Mouse (Mus musculus) thymus, adult 2 months (tissue): ENCODE results near the gene Tfpi2. TPM values are rescaled to one million over a fixed set of nuclear protein-coding genes. Genes with fewer than 3 reads are reported as not detected.

Experiments
- DNase-seq: peaks from one replicate; pipeline ENCODE4 v3.0.0; 2021
- H3K27ac ChIP-seq: fragments of 200-500 bp; 2 replicates; pipeline ENCODE4 v1.5.1; 2012; ENCODE audit warnings: low read length, control low read depth; ENCODE audit not compliant: control insufficient read depth, insufficient read depth
- H3K27me3 ChIP-seq: fragments of 200-500 bp; 2 replicates; pipeline ENCODE4 v1.6.1; 2012; ENCODE audit warnings: mild to moderate bottlenecking, low read length, moderate library complexity, mixed read lengths; ENCODE audit not compliant: control insufficient read depth, insufficient read depth
- H3K36me3 ChIP-seq: fragments of 200-500 bp; 2 replicates; pipeline ENCODE4 v1.6.1; 2012; ENCODE audit warnings: mild to moderate bottlenecking, low read length, moderate library complexity; ENCODE audit not compliant: control insufficient read depth, insufficient read depth
- H3K4me1 ChIP-seq: fragments of 200-500 bp; replicated peaks from 2 replicates; pipeline ENCODE4 v1.6.1; 2012; ENCODE audit warnings: low read length; ENCODE audit not compliant: control insufficient read depth, insufficient read depth
- H3K4me3 ChIP-seq: fragments of 200-500 bp; 2 replicates; pipeline ENCODE4 v1.5.1; 2012; ENCODE audit warnings: mild to moderate bottlenecking, low read length, control low read depth, moderate library complexity; ENCODE audit not compliant: control insufficient read depth, insufficient read depth
- CTCF ChIP-seq: fragments of 200-500 bp; IDR thresholded peaks from 2 replicates; pipeline ENCODE4 v1.5.1; 2012; ENCODE audit warnings: mild to moderate bottlenecking, control low read depth, low read length, moderate library complexity, borderline replicate concordance; ENCODE audit not compliant: control insufficient read depth, poor library complexity, insufficient read depth; ENCODE audit errors: extremely low read depth
- POLR2A ChIP-seq: fragments of 200-500 bp; IDR thresholded peaks from 2 replicates; pipeline ENCODE4 v1.6.1; 2012; ENCODE audit warnings: mild to moderate bottlenecking, low read length, control low read depth, moderate library complexity; ENCODE audit not compliant: control insufficient read depth, poor library complexity, insufficient read depth; ENCODE audit errors: extremely low read depth
- WGBS: fragments of 180-500 bp; shearing (Covaris S2); methylation state at CpG from one replicate; pipeline ENCODE4 v1.1.7; 2018; 5-methylcytosine and 5-hydroxymethylcytosine counted together
- polyA plus RNA-seq: library from polyadenylated mRNA; depleted of rRNA; stranded (reverse); fragments of >200 nt; gene quantifications from 2 replicates; pipeline ENCODE4 v1.2.3, GENCODE M21; 2012; rRNA removed

Gene Tfpi2
- 0.51 and 0.96 TPM in 2 replicates for polyA plus RNA-seq

DNA sequence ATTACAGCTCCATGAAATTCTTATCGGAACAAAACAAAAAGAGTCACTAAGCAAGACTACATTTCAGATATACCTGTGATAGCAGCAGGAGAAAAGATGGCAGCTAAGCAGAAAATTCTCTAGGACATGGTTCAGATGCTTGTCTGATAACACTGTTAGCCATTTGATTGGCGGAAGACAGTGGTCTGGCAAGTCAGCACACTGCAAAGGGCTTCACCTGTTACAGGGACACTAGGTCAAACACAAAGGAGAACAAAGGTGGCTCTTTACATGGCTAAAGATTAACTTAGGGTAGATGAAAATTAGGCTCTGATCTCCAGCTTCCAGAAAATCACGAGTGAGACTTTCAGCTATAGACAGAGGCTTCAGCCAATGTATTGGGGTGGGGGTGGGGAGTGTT, at the start of gene Tfpi2:
Gene Tfpi2 (minus strand): TSS at position 170 of the 400 bp plus-strand sequence.
- no peak for DNase-seq
- Histone ChIP-seq H3K27ac (no peak within 1 kb of the TSS), H3K4me3 (no peak within 1 kb of the TSS), H3K36me3 (no peaks in the 10 kb centered on the region), H3K27me3 (no peaks in the 10 kb centered on the region), H3K4me1 (no peaks in the 10 kb centered on the region)
- 93% methylated on average over 3 of the region's 3 CpGs for WGBS
- TF ChIP-seq POLR2A (no peak), CTCF (no peak)

DNA sequence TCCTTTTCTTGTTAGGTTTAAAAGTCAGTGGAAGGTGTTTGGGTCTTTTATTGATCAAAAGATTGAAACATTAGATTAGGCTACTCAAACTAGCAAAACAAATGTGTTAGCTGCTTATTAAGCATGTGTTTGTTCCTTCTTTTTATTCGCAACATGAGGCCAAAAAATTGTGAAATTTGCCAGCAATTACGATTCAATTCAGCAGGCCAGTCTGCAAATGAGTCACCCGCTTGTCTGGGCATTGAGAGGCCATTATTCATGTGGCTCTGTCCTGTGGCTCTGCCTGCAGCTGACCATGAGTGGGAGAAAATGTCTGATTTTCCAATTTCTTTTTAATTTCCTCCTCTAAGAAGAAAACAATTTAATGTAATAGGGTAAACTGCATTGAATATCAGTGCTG, 42.2 kb upstream of the Tfpi2 start:
- Histone ChIP-seq H3K27ac (no peak overlapping the region), H3K4me1 (no peaks in the 10 kb centered on the region), H3K4me3 (no peak overlapping the region), H3K36me3 (no peaks in the 10 kb centered on the region), H3K27me3 (no peaks in the 10 kb centered on the region)
- TF ChIP-seq CTCF (no peak), POLR2A (no peak)
- DNase-seq: no peak
- WGBS: 94% methylated on average over 3 of the region's 3 CpGs

DNA sequence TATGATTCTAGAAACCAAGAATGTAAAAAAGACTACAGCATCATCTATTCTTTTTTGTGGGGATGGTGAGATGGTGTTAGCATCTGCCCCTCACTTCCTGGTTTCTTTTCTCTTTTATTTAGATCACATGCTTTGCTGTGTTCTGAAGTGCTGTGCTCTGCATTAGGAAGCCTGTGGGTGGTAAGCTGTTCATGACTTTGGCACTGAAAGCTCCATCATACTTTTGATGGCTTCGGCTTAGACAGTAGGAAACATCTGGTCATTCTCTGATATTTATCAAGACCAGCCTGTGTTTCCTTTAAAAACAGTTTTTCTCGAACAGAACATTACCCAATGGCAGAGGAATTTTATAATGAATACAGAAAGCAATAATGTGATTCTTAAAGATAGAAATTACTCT, 37.6 kb upstream of the Tfpi2 start:
- TF ChIP-seq CTCF (no peak), POLR2A (no peak)
- no peaks in the 10 kb centered on the region for H3K36me3 ChIP-seq
- no peak for DNase-seq
- no peaks in the 10 kb centered on the region for H3K27me3 ChIP-seq
- WGBS: 9% methylated on average over 2 of the region's 2 CpGs
- H3K4me1 ChIP-seq: no peaks in the 10 kb centered on the region
- no peak overlapping the region for H3K27ac ChIP-seq
- no peak overlapping the region for H3K4me3 ChIP-seq

DNA sequence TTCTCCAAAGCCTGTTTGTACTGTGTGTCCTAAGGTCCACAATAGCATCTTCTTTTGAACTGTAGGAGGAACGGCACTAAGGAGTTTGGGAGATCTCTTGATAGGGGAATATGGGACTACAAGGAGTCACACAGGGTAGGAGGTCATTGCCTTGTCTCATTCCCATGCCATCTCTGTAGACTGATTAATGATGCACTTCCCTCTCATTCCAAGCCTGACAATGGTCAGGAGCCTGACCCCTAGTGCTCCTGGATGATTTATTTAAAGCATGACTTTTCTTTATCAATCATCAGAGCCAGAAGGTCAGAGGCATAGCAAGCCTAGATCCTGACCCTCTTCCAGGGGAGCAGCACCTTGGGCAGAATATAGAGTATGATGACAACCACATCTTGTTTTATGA, 33.9 kb upstream of the Tfpi2 start:
- Histone ChIP-seq H3K4me3 (no peak overlapping the region), H3K27ac (no peak overlapping the region), H3K4me1 (no peaks in the 10 kb centered on the region), H3K27me3 (no peaks in the 10 kb centered on the region), H3K36me3 (no peaks in the 10 kb centered on the region)
- DNase-seq: no peak
- WGBS: 90% methylated on average over 1 of the region's 1 CpGs
- no peak for TF ChIP-seq CTCF
- TF ChIP-seq POLR2A: no peak

DNA sequence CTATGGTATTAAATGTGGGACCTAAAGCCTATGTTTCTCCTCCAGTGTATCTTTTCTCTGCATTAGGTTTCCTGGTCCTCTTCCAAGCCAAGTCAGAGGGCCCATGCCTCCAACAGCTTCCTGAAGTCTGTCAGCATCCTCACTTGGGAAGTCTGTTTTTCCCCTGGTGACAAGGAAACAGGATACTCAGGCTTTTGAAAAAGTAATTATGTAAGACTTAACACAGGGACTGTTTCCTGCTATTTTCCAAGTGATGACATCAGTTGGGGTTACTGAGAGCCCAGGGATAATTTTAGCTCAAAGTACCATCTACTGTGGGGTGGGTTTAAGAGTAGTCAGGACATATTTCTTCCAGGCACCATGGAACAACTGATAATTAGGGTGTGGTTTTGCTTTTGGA, 20.8 kb upstream of the Tfpi2 start:
- no peak overlapping the region for H3K4me3 ChIP-seq
- H3K27me3 ChIP-seq: no peaks in the 10 kb centered on the region
- DNase-seq: no peak
- H3K27ac ChIP-seq: no peak overlapping the region
- no peaks in the 10 kb centered on the region for H3K4me1 ChIP-seq
- H3K36me3 ChIP-seq: no peaks in the 10 kb centered on the region
- TF ChIP-seq POLR2A: no peak
- no peak for TF ChIP-seq CTCF

DNA sequence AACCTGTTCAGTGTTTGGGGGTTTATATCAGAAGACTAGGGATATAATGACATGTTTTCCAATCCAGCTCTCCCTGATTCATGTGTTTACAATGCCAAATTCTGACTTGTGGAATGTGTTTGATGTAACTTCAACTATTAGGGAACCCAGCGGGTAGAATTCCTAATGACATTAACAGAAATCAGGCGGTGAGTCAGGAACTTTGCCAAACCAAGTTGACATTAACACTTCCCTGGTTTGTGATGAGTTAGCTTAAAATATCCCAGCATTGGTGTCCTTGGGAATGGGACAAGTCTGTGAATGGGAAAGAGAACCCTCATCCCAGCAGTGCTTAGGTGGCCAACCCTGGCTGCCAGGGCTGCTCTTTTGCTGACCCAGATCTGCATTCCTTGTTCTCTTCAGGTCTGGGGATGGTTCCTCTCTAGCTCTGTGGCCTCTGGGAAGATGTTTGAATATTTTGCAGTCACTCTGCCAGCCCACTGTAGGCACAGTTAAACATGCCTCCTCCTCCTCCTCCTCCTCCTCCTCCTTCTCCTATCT, 19.9 kb upstream of the Tfpi2 start:
- WGBS: 94% methylated on average over 2 of the region's 2 CpGs
- H3K4me3 ChIP-seq: no peak overlapping the region
- DNase-seq: no peak
- H3K27ac ChIP-seq: no peak overlapping the region
- TF ChIP-seq POLR2A (no peak), CTCF (no peak)
- no peaks in the 10 kb centered on the region for H3K36me3 ChIP-seq
- H3K4me1 ChIP-seq: no peaks in the 10 kb centered on the region
- H3K27me3 ChIP-seq: no peaks in the 10 kb centered on the region

DNA sequence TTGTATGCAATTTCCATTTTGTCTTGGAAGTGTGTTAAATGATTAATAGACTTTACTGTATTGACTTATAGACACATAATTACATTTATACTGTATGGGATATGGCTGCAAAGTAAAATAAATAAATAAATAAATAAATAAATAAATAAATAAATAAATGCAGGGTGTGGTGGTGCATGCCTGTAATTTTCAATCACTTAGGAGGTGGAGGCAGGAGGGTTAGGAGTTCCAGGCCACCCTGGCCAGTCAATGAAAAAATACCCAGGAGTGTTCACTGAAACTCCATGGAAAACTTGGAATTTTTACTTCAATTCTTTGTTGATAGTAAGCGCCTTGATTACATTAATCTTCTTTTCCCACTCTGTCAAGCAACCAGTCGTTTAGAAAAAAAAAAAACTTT, 16.1 kb upstream of the Tfpi2 start:
- Histone ChIP-seq H3K4me3 (no peak overlapping the region), H3K27me3 (no peaks in the 10 kb centered on the region), H3K4me1 (no peaks in the 10 kb centered on the region), H3K36me3 (no peaks in the 10 kb centered on the region), H3K27ac (no peak overlapping the region)
- DNase-seq: no peak
- WGBS: 68% methylated on average over 2 of the region's 2 CpGs
- TF ChIP-seq POLR2A: no peak
- no peak for TF ChIP-seq CTCF
